Mouse (Mus musculus) megakaryocyte, embryonic 14.5 days (primary cell): ENCODE results near the gene Sh3rf3.

Source experiments
- FLI1 ChIP-seq: IDR thresholded peaks from 2 replicates; pipeline ENCODE4 v1.6.1; 2012; ENCODE audit warnings: low read length, inconsistent platforms, mixed read lengths
- GATA1 ChIP-seq: IDR thresholded peaks from 3 replicates; pipeline ENCODE4 v1.6.1; 2012; ENCODE audit warnings: mixed read lengths, low read length, inconsistent platforms, borderline replicate concordance

DNA sequence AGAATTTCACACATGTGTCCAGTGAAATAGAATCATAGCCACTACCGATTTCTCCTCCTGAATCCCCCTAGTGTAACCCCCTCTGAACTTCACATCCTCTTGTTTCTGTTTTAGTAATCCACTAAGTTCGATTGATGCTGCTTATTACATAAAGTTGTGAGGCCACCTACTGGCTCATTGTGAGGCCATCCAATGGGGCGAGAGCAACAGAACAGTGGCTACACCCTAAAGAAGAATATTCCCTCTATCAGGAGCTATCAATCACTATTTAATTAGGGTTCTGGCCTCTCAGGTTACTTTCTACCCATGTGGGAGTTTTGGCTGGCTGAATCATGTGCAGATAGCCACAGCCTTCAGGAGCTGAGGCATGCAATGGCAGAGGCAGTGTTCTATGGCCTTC is 182.0 kb downstream of the Sh3rf3 start:
- TF ChIP-seq GATA1 (no peak), FLI1 (no peak)
